26 mouse cellular contexts compared by ENCODE assay signal in genomic region chr7:118968870-118969269, GRCm38 (mm10). TPM values are rescaled to one million over a fixed set of nuclear protein-coding genes. Genes with fewer than 3 reads are reported as not detected.
A peak's percentile ranks its signal among the peaks of the same experiment; 100 is the strongest.
DNase-seq lines count a peak whose midpoint lies in the region; ATAC-seq and TF ChIP-seq lines count a peak whose summit lies in the region.
"Had no signal": no experiment of that assay in that cellular context is flagged by ENCODE, and none has a peak within 500 bp of the region (broad histone marks: within the 10 kb centered on the region; RNA-seq: fewer than 3 reads in every experiment).

No protein-coding gene starts in this region.

- no peak for TF ChIP-seq POLR2A in ES-Bruce4 (IDR thresholded peaks at IDR 0.05; ENCODE audit: insufficient read depth, low read length)
- no peak for TF ChIP-seq POLR2A in olfactory bulb, adult 2 months (IDR thresholded peaks at IDR 0.05; ENCODE audit: insufficient read depth, low read depth, low read length)

- peak; percentile 47; the same call in 1 of the 2 replicates for TF ChIP-seq EP300 in ES-Bruce4 (IDR thresholded peaks at IDR 0.05; ENCODE audit: insufficient read depth, low read depth, low read length)
- no peak for TF ChIP-seq EP300 in stomach, postnatal 0 days (optimal IDR thresholded peaks at IDR 0.05)

- H3K9me3 ChIP-seq in ES-Bruce4 (replicated peaks; ENCODE audit: control insufficient read depth, insufficient read depth, low read length, poor library complexity, severe bottlenecking) (no peaks in the 10 kb centered on the region), ES-E14 (ENCODE audit: control insufficient read depth, insufficient read depth, low read depth, low read length) (no peaks in the 10 kb centered on the region)
- no peaks in the 10 kb centered on the region for H3K9me3 ChIP-seq in stomach, postnatal 0 days (ENCODE audit: control insufficient read depth, low read length)
- H3K9me3 ChIP-seq: embryonic facial prominence, embryonic 10.5 days; embryonic facial prominence, embryonic 12.5 days; forebrain, embryonic 13.5 days; forebrain, embryonic 15.5 days had no signal

- DNase-seq in ES-E14 (ENCODE audit: low read depth, low spot score) (peak; percentile 26), R1 (ENCODE audit: low read depth, low spot score) (peak; percentile 72)
- no peak for DNase-seq in right cerebral cortex, postnatal 36 days (ENCODE audit: low spot score in 2 of 2)
- no peak for DNase-seq in lung, postnatal 4 days
- no peak for DNase-seq in stomach, postnatal 0 days (ENCODE audit: low spot score)
- DNase-seq: adrenal gland, adult 8-10 months; adrenal gland, postnatal 14 days; adrenal gland, postnatal 36 days; B cell, adult 2 months; cerebellum, adult 11-12 months; cerebellum, adult 2 months; cerebellum, adult 9-10 months; cerebellum, postnatal 10 days; cerebellum, postnatal 25 days; forebrain, postnatal 0 days had no signal

- H3K4me1 ChIP-seq in ES-Bruce4 (ENCODE audit: control insufficient read depth, insufficient read depth, low read length) (peaks cover 4% of the 10 kb centered on the region), ES-E14 (ENCODE audit: control insufficient read depth in 2 of 2, insufficient read depth in 2 of 2, low read length in 2 of 2, poor library complexity in 1 of 2) (peaks cover 5 to 6% of the 10 kb centered on the region in 2 experiments)
- peaks cover 26% of the 10 kb centered on the region for H3K4me1 ChIP-seq in olfactory bulb, adult 2 months (ENCODE audit: control insufficient read depth, insufficient read depth, low read length)
- H3K4me1 ChIP-seq in stomach, postnatal 0 days (replicated peaks; ENCODE audit: control insufficient read depth, insufficient read depth), result no peaks in the 10 kb centered on the region
- H3K4me1 ChIP-seq: embryonic facial prominence, embryonic 12.5 days had no signal

- TF ChIP-seq CTCF in ES-Bruce4 (IDR thresholded peaks at IDR 0.05; ENCODE audit: low read depth, low read length), result no peak
- TF ChIP-seq CTCF in olfactory bulb, adult 2 months (IDR thresholded peaks at IDR 0.05; ENCODE audit: insufficient read depth, low read depth, low read length), result no peak
- TF ChIP-seq CTCF in stomach, postnatal 0 days (IDR thresholded peaks at IDR 0.05; ENCODE audit: low read depth), result no peak

- in situ Hi-C loops in ES-E14 (cut with MboI; ENCODE audit: low sequenced_read_pairs in 2 of 2, unreplicated experiment in 2 of 2), result no loop called here

- 72% methylated on average over 3 of the region's 3 CpGs for WGBS in olfactory bulb, adult 2 months
- WGBS in stomach, postnatal 0 days, result 91% methylated on average over 3 of the region's 3 CpGs

- H3K27me3 ChIP-seq in ES-Bruce4 (ENCODE audit: control insufficient read depth, insufficient read depth, low read length, poor library complexity, severe bottlenecking), result no peaks in the 10 kb centered on the region
- H3K27me3 ChIP-seq in stomach, postnatal 0 days (ENCODE audit: control insufficient read depth, insufficient read depth, low read length), result no peaks in the 10 kb centered on the region
- H3K27me3 ChIP-seq: CH12.LX; embryonic facial prominence, embryonic 12.5 days; forebrain, embryonic 13.5 days; forebrain, embryonic 15.5 days; Patski had no signal

- no peak overlapping the region for H3K4me3 ChIP-seq in ES-Bruce4 (ENCODE audit: low read depth, low read length)
- H3K4me3 ChIP-seq in ES-E14 (ENCODE audit: insufficient read depth in 1 of 2, low read depth in 1 of 2, low read length in 2 of 2, poor library complexity in 1 of 2, severe bottlenecking in 1 of 2), result no peak overlapping the region
- H3K4me3 ChIP-seq in olfactory bulb, adult 2 months (ENCODE audit: insufficient read depth, low read depth, low read length), result no peak overlapping the region
- H3K4me3 ChIP-seq in stomach, postnatal 0 days (ENCODE audit: low read depth, low read length), result no peak overlapping the region
- H3K4me3 ChIP-seq: embryonic facial prominence, embryonic 10.5 days; embryonic facial prominence, embryonic 12.5 days; forebrain, embryonic 13.5 days; forebrain, embryonic 15.5 days had no signal

- H3K27ac ChIP-seq in ES-Bruce4 (ENCODE audit: insufficient read depth, low read length) (no peak overlapping the region), ES-E14 (ENCODE audit: insufficient read depth, low read depth, low read length, poor library complexity, severe bottlenecking) (no peak overlapping the region)
- peak overlapping the region; percentile 53; the same call in 1 of the 2 replicates for H3K27ac ChIP-seq in olfactory bulb, adult 2 months (ENCODE audit: insufficient read depth, low read depth, low read length)
- H3K27ac ChIP-seq in stomach, postnatal 0 days (replicated peaks), result no peak overlapping the region
- H3K27ac ChIP-seq: embryonic facial prominence, embryonic 10.5 days; embryonic facial prominence, embryonic 12.5 days; forebrain, embryonic 13.5 days; forebrain, embryonic 15.5 days had no signal

- H3K9ac ChIP-seq in ES-Bruce4 (ENCODE audit: low read depth, poor library complexity, severe bottlenecking), result no peak overlapping the region
- H3K9ac ChIP-seq in ES-E14 (ENCODE audit: insufficient read depth, low read depth, low read length, poor library complexity, severe bottlenecking), result no peak overlapping the region
- H3K9ac ChIP-seq in stomach, postnatal 0 days (ENCODE audit: low read length), result no peak overlapping the region
- H3K9ac ChIP-seq: embryonic facial prominence, embryonic 12.5 days; forebrain, embryonic 13.5 days; forebrain, embryonic 15.5 days; forebrain, postnatal 0 days had no signal

- H3K36me3 ChIP-seq in ES-Bruce4 (ENCODE audit: control insufficient read depth, insufficient read depth, low read length, poor library complexity, severe bottlenecking) (no peaks in the 10 kb centered on the region), ES-E14 (ENCODE audit: control insufficient read depth, insufficient read depth, low read length, poor library complexity, severe bottlenecking) (no peaks in the 10 kb centered on the region; the same call in 1 of the 2 replicates)
- H3K36me3 ChIP-seq in stomach, postnatal 0 days (ENCODE audit: control insufficient read depth, insufficient read depth, low read length), result peaks cover 3% of the 10 kb centered on the region; the same call in 1 of the 2 replicates

- no peak overlapping the region for H3K4me2 ChIP-seq in stomach, postnatal 0 days (replicated peaks; ENCODE audit: low read depth)
- H3K4me2 ChIP-seq: embryonic facial prominence, embryonic 12.5 days; forebrain, embryonic 13.5 days; forebrain, embryonic 15.5 days had no signal

- ATAC-seq in stomach, postnatal 0 days (ENCODE audit: low FRiP score, low TSS enrichment), result no peak
- ATAC-seq: activated CD4-positive, CD25-positive, alpha-beta regulatory T cell, adult 4 months; CD4-positive, CD25-positive, alpha-beta regulatory T cell, adult 4 months; forebrain, embryonic 13.5 days; forebrain, embryonic 15.5 days; forebrain, postnatal 0 days; Patski had no signal

TF ChIP-seq in ES-E14, 5 proteins besides CTCF, POLR2A, EP300 and RAD21:
- TF ChIP-seq CHD2 (IDR thresholded peaks at IDR 0.05; ENCODE audit: low read depth, low read length) (no peak), ZC3H11A (IDR thresholded peaks at IDR 0.05; ENCODE audit: borderline replicate concordance, low read depth, low read length) (no peak), HCFC1 (IDR thresholded peaks at IDR 0.05; ENCODE audit: borderline replicate concordance, insufficient read depth, low read length) (no peak), ZNF384 (IDR thresholded peaks at IDR 0.05; ENCODE audit: low read depth, low read length) (no peak), MAFK (IDR thresholded peaks at IDR 0.05; ENCODE audit: insufficient read depth, low read depth, low read length) (no peak)

RNA-seq across cellular contexts. Expression of gene Gprc5b, which starts 26.1 kb away (rescaled TPM):
- polyA plus RNA-seq in ES-Bruce4 (2011; ENCODE audit: insufficient read depth, insufficient read length, low read depth, missing spikeins), result 14.6 and 15.7 TPM in 2 replicates
- 7.3 and 22.3 TPM in 2 replicates for total RNA-seq in ES-E14 (2012; rRNA removed)
- polyA plus RNA-seq in olfactory bulb, adult 2 months (2012; ENCODE audit: insufficient read depth, insufficient read length, low replicate concordance, missing spikeins), result not detected in 2 replicates
- 0.96 and 1.5 TPM in 2 replicates for polyA plus RNA-seq in stomach, postnatal 0 days (2015; fragmentation: Nextera tagmentation; extraction: Ambion mirVana)
- total RNA-seq: MEL had no signal

Comparison
In these comparisons a context has a peak if more than half of its experiments do, and no peak if none do; other contexts are left out.
1. DNase-seq: peak in ES-E14 (single experiment) and R1 (single experiment); none in right cerebral cortex, postnatal 36 days (0 of 2), lung, postnatal 4 days (0 of 2) and stomach, postnatal 0 days (single experiment).